Mouse (Mus musculus): ENCODE results near the gene Zfp317. TPM values are rescaled to one million over a fixed set of nuclear protein-coding genes. Genes with fewer than 3 reads are reported as not detected.
"Not testable (repeated sequence)": the region's sequence is repeated elsewhere in the genome, so short reads cannot be mapped to it uniquely, and the experiment has no call there.

Gene Zfp317
- 36.1 and 41.5 TPM in 2 replicates for polyA plus RNA-seq (2016; fragmentation: Nextera tagmentation; extraction: Ambion mirVana)

DNA sequence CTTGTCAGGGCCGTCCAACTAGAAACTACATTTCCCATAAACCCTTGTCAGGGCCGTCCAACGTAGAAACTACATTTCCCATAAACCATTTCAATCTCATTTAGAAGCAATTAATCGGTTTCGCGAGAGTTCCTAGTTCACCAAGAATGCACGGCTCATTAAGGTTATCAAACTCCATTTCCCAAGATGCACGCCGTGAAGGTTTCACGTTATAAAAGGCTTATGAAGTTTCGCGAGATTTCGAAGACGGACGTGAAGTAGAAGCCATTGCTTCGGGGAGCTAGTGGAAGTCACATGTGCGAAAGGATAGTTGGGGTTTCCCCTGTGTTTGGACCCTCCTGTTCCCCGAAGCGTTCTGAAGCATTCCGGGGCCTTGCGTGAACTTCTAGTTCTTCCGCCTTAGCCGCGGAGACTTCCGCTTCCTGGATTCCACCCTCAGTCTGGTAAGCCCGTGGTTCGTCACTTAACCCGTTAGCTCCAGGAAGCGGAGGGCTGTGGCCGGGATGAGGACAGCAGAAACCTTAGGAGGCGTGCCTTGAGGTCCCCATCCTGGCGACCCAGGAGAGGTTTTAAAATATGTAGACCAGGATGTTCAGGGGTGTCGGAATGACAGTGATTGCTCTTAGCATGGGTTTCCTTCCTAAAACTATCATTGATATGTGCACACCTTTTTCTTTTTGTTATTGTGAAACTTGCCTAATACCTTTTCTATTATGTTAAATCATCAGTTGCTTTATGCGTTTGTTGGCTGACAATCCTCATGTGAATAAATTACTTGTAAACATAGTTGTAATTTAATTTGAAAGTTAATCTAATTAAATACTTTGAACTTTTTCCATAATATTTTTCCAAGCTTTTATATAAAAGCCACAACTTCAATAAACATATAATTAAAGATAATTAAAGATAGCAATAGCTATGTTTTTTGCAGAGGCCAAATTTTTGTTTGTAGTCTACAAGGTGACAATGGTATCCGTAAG is at the start of gene Zfp317:
Zfp317 (plus strand) TSS at position 260 of the 980 bp plus-strand sequence.
- DNase-seq (ENCODE audit: low spot score): peak; percentile 86
- WGBS: 2% methylated on average over 35 of the region's 35 CpGs
- H3K36me3 ChIP-seq: peaks cover 21% of the 10 kb centered on the region
- no peaks in the 10 kb centered on the region; the same call in 1 of the 2 replicates for H3K9me3 ChIP-seq (replicated peaks)
- H3K27me3 ChIP-seq (ENCODE audit: low read depth, poor library complexity, severe bottlenecking): no peaks in the 10 kb centered on the region
- peak within 1 kb of the TSS; percentile 62 for H3K4me3 ChIP-seq
- peak within 1 kb of the TSS; percentile 88 for H3K27ac ChIP-seq (replicated peaks)
- 0 out of 2 replicates have a peak, but pooled peaks cover 4% of the 10 kb centered on the region for H3K4me1 ChIP-seq

DNA sequence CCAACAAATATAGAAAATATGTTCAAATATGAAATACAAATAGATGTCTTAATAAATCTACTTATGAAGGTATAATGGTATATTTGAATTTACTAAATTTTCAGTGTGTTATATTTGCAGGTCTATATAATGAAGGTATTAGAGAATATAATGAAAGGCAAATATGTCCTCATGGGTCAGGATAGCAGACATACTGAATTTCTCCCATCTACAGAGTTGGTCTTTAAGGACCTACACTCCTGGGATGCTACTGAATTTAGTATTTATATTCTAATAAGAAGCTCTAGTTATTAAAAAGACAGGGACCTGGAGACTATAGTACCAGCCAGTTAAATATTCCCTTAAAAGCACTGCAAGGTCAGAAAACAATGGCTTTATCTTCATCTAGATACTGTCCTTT is 39.6 kb upstream of the Zfp317 start, which contains the start of gene Olfr855:
Olfr855 (plus strand) TSS at position 301 of the 400 bp plus-strand sequence.
- H3K4me1 ChIP-seq: no peaks in the 10 kb centered on the region
- no peaks in the 10 kb centered on the region for H3K27me3 ChIP-seq (ENCODE audit: low read depth, poor library complexity, severe bottlenecking)
- H3K36me3 ChIP-seq: no peaks in the 10 kb centered on the region
- H3K4me3 ChIP-seq: no peak within 1 kb of the TSS
- H3K9me3 ChIP-seq (replicated peaks): peaks cover 25% of the 10 kb centered on the region
- DNase-seq (ENCODE audit: low spot score): no peak
- no peak within 1 kb of the TSS for H3K27ac ChIP-seq (replicated peaks)

DNA sequence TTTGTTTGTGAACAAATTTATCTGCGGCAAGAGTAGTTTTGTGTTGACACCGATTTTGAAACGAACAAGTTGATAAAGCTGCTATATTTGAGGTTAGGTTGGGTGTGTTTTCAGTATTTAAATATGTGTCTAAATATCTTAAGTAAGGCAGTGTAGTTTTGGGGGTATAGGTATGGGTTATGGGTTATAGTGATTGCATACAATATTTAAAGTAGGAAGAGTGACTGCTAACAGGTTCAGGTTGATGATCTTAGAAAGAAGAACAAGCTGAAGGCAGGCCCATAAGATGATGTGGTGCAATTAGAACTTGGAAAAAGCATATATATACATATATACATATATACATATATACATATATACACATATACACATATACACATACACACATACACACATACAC is 605 bp upstream of the Zfp317 start:
- no peaks in the 10 kb centered on the region for H3K27me3 ChIP-seq (ENCODE audit: low read depth, poor library complexity, severe bottlenecking)
- 0 out of 2 replicates have a peak, but pooled peaks cover 4% of the 10 kb centered on the region for H3K4me1 ChIP-seq
- no peak overlapping the region for H3K4me3 ChIP-seq
- no peak overlapping the region for H3K27ac ChIP-seq (replicated peaks)
- DNase-seq (ENCODE audit: low spot score): no peak
- peaks cover 14% of the 10 kb centered on the region for H3K36me3 ChIP-seq
- WGBS: 98% methylated on average over 3 of the region's 3 CpGs
- H3K9me3 ChIP-seq (replicated peaks): peaks cover 2% of the 10 kb centered on the region; the same call in 1 of the 2 replicates

DNA sequence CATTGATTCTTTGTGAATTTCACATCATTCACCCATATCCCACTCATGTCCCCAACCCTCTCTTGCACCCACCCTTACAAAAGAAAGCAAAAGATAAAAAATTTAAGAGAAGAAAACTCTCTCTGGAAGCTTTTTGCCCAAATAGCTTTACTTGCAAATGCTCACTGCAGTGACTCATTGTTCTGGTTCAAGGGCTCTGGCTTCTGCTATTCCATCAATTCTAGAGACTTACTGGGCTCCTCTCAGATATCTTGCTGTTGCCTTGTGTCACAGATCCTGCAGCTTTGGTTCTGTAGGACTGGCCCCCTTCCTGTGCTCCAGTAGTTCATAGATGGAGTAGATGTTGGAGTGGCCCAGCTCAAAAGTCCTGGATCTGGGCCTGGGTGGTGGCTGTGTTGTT is 7.7 kb downstream of the Zfp317 start:
- no peak for DNase-seq (ENCODE audit: low spot score)
- no peak overlapping the region for H3K4me3 ChIP-seq
- no peaks in the 10 kb centered on the region for H3K27me3 ChIP-seq (ENCODE audit: low read depth, poor library complexity, severe bottlenecking)
- H3K4me1 ChIP-seq: no peaks in the 10 kb centered on the region
- H3K36me3 ChIP-seq: peaks cover 55% of the 10 kb centered on the region
- no peak overlapping the region for H3K27ac ChIP-seq (replicated peaks)
- H3K9me3 ChIP-seq (replicated peaks): no peaks in the 10 kb centered on the region

DNA sequence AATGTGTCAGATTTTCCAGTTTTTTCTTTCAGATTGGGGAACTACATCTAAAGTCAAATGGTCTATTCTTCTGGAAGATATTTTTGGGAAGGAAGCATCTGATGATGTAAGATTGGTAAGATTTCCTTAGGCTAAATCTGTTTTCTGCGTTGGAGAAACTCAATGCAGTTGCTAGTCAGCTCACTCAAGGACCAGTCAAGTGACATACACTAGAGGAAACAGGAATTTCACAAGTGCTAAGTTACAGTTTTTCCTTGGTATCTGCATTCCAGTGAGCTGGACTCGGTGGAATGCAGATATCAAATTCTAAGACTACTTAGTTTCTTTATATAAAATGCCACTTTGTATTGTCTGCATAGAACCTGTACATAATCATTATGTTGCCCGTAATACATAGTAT is 23.3 kb downstream of the Zfp317 start:
- Histone ChIP-seq H3K4me3 (no peak overlapping the region), H3K4me1 (no peaks in the 10 kb centered on the region), H3K27me3 (ENCODE audit: low read depth, poor library complexity, severe bottlenecking) (no peaks in the 10 kb centered on the region), H3K9me3 (replicated peaks) (peaks cover 6% of the 10 kb centered on the region; the same call in 1 of the 2 replicates), H3K27ac (replicated peaks) (no peak overlapping the region), H3K36me3 (peaks cover 94% of the 10 kb centered on the region)
- WGBS: 94% methylated on average over 3 of the region's 3 CpGs
- DNase-seq (ENCODE audit: low spot score): no peak

DNA sequence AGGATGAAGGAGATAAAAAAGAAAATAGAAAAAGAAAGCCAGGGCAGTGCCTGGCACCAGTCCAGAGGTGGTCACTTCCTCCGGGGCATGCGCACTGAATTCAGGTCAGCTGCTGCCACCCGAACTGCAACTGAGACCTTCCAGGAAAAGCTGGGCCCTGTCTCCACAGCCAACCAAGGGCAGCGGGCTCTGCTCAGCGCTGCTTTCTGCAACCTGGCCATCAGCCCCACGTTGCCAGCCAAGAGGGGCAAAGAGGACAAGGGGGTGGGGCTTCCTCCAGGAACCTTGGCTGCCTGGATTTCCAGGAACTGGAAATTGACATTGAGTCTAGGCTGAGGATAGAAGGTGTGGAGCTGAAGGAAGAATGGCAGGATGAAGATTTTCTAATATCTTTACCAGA is 68.4 kb downstream of the Zfp317 start:
- H3K9me3 ChIP-seq (replicated peaks): peaks cover 14% of the 10 kb centered on the region; the same call in 1 of the 2 replicates
- WGBS: 80% methylated on average over 6 of the region's 6 CpGs
- no peaks in the 10 kb centered on the region for H3K4me1 ChIP-seq
- no peak overlapping the region for H3K27ac ChIP-seq (replicated peaks)
- no peaks in the 10 kb centered on the region for H3K36me3 ChIP-seq
- DNase-seq (ENCODE audit: low spot score): no peak
- no peak overlapping the region for H3K4me3 ChIP-seq
- H3K27me3 ChIP-seq (ENCODE audit: low read depth, poor library complexity, severe bottlenecking): no peaks in the 10 kb centered on the region

DNA sequence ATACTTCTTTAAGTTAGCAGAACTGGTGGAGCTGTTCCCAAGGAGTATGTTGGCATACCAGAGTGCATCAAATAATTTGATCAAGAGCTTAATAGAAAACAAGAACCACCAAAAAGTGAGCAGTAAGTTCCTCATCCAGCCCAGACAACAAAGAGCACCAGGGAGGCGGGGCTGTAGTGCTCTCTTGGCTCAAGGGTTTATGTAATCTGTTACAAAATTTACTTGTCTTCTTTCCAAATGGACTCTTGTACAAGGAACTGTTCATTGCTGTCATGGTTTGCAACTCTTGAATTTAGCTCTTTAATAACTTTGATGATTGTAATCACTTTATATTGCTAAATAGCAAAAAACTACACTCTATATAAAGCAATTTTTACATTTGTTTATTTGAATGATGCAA is 69.5 kb downstream of the Zfp317 start:
- Histone ChIP-seq H3K27ac (replicated peaks) (no peak overlapping the region), H3K9me3 (replicated peaks) (peaks cover 14% of the 10 kb centered on the region; the same call in 1 of the 2 replicates), H3K4me3 (no peak overlapping the region), H3K36me3 (no peaks in the 10 kb centered on the region), H3K4me1 (no peaks in the 10 kb centered on the region), H3K27me3 (ENCODE audit: low read depth, poor library complexity, severe bottlenecking) (no peaks in the 10 kb centered on the region)
- 88% methylated on average over 1 of the region's 1 CpGs for WGBS
- DNase-seq (ENCODE audit: low spot score): no peak

DNA sequence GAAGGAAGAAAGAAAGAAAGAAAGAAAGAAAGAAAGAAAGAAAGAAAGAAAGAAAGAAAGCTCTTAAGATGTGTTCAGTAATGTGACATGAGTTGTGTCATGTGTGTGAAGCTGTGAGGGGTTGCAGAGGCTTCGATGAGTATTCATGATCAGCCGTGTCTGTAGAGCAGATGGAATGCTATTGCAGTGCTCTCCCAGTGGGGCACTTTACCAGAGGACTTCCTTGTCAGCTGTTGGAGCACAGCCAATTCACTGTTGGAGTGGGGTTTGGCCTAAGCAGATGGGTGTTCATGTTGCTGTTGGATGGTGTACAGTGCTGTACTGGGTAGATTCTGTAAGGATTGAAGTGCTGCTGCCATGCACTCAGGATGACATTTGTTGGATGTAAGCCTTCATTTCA is 70.5 kb downstream of the Zfp317 start:
- no peaks in the 10 kb centered on the region for H3K27me3 ChIP-seq (ENCODE audit: low read depth, poor library complexity, severe bottlenecking)
- peaks cover 16% of the 10 kb centered on the region; the same call in 1 of the 2 replicates for H3K9me3 ChIP-seq (replicated peaks)
- H3K27ac ChIP-seq (replicated peaks): no peak overlapping the region
- H3K4me3 ChIP-seq: no peak overlapping the region
- DNase-seq (ENCODE audit: low spot score): no peak
- WGBS: 91% methylated on average over 2 of the region's 2 CpGs
- H3K4me1 ChIP-seq: no peaks in the 10 kb centered on the region
- no peaks in the 10 kb centered on the region for H3K36me3 ChIP-seq

DNA sequence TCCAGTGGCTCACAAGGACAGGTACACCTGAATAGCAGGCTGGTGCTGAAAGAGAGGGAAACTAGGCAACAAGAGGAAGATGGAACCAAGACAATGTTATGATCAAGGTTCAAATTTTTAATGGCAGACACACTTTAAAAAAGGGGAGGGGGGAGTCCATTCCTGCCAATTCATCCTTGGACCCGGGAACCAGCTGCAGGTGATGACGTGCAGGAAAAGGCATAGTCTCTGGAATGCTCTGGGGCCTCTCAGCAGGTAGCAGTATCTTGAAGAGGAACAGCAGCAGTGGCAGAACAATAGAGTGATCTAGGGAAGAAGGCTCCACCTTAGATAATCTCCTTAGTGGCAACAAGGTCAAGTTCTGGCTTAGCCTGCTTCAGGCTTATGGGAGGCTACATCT is 72.4 kb downstream of the Zfp317 start:
- not testable (repeated sequence) for H3K27ac ChIP-seq (replicated peaks)

DNA sequence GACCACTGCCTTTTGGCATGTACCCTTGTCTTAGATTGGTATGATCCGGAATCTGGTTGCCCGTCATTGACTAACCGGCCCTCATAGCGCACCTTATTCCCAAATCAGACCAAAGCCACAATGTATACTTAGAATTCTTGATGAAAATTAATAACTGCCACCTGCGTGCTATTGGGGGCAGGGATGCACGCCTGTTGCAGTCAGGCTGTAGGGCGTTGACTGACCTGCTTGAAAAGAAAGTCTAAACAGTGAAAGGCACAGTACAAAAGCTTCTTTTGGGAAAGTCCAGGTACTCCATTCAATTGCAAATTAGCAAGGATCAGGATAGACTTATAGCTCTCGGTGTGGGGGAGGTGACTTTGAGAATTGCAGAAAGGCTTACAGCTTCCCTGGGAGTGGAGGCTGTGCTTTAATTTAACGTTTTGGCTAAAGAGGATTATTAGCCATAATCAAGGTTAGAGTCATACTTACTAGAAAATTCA is 73.0 kb downstream of the Zfp317 start:
- not testable (repeated sequence) for H3K27ac ChIP-seq (replicated peaks); DNase-seq (ENCODE audit: low spot score); H3K4me1 ChIP-seq; H3K27me3 ChIP-seq (ENCODE audit: low read depth, poor library complexity, severe bottlenecking); H3K36me3 ChIP-seq; H3K4me3 ChIP-seq
- H3K9me3 ChIP-seq (replicated peaks): peaks cover 19% of the 10 kb centered on the region
- 62% methylated on average over 9 of the region's 9 CpGs for WGBS

More for the DNA sequence above, 72.4 kb downstream of the Zfp317 start:
- not testable (repeated sequence) for DNase-seq (ENCODE audit: low spot score); H3K27me3 ChIP-seq (ENCODE audit: low read depth, poor library complexity, severe bottlenecking); H3K4me3 ChIP-seq; H3K36me3 ChIP-seq; H3K4me1 ChIP-seq
- peaks cover 16% of the 10 kb centered on the region for H3K9me3 ChIP-seq (replicated peaks)
- WGBS: 44% methylated on average over 2 of the region's 2 CpGs

Other genes starting within 250 kb of the Zfp317 start
- not detected in 2 replicates for gene Olfr847, start 243.4 kb upstream of the Zfp317 start, polyA plus RNA-seq (2016; fragmentation: Nextera tagmentation; extraction: Ambion mirVana)
- not detected in 2 replicates for gene Olfr849, start 181.8 kb upstream of the Zfp317 start, polyA plus RNA-seq (2016; fragmentation: Nextera tagmentation; extraction: Ambion mirVana)
- gene Olfr850, start 143.9 kb upstream of the Zfp317 start, polyA plus RNA-seq (2016; fragmentation: Nextera tagmentation; extraction: Ambion mirVana): not detected in 2 replicates
- gene Olfr851, start 128.8 kb upstream of the Zfp317 start, polyA plus RNA-seq (2016; fragmentation: Nextera tagmentation; extraction: Ambion mirVana): not detected in 2 replicates
- gene Olfr853, start 81.0 kb upstream of the Zfp317 start, polyA plus RNA-seq (2016; fragmentation: Nextera tagmentation; extraction: Ambion mirVana): not detected in 2 replicates
- not detected in 2 replicates for gene Olfr854, start 54.7 kb upstream of the Zfp317 start, polyA plus RNA-seq (2016; fragmentation: Nextera tagmentation; extraction: Ambion mirVana)
- gene Olfr855, start 39.5 kb upstream of the Zfp317 start, polyA plus RNA-seq (2016; fragmentation: Nextera tagmentation; extraction: Ambion mirVana): not detected in 2 replicates
- not detected in 2 replicates for gene Olfr857, start 87.3 kb downstream of the Zfp317 start, polyA plus RNA-seq (2016; fragmentation: Nextera tagmentation; extraction: Ambion mirVana)
- not detected in 2 replicates for gene Olfr58, start 158.2 kb downstream of the Zfp317 start, polyA plus RNA-seq (2016; fragmentation: Nextera tagmentation; extraction: Ambion mirVana)
- not detected in 2 replicates for gene Olfr859, start 182.8 kb downstream of the Zfp317 start, polyA plus RNA-seq (2016; fragmentation: Nextera tagmentation; extraction: Ambion mirVana)
- gene Olfr860, start 227.6 kb downstream of the Zfp317 start, polyA plus RNA-seq (2016; fragmentation: Nextera tagmentation; extraction: Ambion mirVana): not detected in 2 replicates